Mouse (Mus musculus): ENCODE measurements at regions not wholly inside any gene's neighbourhood (a gene's known extent, or its start where the extent isn't known, plus 50 kb on each side); places are given as distances from the start of the nearest gene placed in this dataset.

DNA sequence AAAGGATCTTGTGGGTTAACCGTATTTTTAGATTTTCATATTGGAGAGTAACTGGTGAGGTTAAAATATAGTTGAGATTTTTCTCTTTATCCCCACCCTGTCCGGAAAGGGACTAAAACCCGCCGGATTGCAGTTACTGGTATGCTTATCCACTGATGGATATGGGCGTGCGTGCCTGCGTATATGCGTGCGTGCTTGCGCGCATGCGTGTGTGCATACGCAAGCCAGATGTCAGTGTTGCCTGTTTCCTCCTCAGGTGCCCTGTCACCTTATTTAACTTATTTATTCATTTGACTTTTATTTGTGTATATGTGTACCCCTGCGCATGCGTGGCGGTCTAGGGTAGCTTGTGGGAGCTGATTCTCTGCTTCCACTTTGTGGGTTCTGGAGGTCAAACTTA lies 135.2 kb upstream of the Ubr2 start:
- no peak for TF ChIP-seq GATA4 (IDR thresholded peaks at IDR 0.05; ENCODE audit: insufficient replicate concordance, low read length)

DNA sequence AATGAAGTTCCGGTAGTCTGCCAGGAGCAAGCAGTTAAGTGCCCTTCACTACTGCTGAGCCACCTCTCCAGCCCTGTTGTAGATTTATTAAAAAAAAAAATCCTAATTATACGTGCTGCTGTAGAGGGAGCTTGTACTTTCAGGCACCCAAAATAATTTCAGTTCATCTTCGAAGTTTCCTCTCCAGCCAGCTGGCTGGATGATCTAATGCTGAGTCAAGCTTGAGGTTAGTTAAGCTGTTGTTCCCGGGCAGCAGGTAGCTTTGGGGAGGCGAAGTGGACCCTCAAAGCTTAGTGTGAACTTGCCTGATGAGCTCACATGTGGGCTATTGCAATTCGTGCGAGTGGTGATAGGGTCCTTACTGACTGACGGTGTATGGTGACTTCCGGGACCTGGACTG lies 134.6 kb upstream of the Ubr2 start:
- TF ChIP-seq GATA4 (IDR thresholded peaks at IDR 0.05; ENCODE audit: insufficient replicate concordance, low read length), result no peak

DNA sequence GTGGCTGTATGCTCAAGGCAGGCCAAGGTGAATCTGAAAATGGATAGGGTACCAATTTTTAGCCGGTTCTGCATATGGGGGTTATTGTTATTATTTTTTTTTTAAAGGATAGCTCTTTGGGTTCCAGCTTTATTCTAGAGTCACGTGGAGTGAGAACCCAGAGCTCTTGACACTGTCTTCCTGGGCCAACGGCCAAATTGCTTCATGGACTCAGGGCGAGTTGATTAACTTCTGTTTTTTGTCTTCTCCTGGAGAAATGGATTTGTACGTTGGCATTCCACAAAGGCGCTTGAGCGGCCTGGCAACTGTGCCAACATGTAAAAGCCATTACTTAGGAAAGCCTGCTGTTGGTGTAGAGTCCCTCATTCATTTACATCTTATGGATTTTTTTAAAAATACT lies 134.1 kb upstream of the Ubr2 start:
- no peak for TF ChIP-seq GATA4 (IDR thresholded peaks at IDR 0.05; ENCODE audit: insufficient replicate concordance, low read length)

DNA sequence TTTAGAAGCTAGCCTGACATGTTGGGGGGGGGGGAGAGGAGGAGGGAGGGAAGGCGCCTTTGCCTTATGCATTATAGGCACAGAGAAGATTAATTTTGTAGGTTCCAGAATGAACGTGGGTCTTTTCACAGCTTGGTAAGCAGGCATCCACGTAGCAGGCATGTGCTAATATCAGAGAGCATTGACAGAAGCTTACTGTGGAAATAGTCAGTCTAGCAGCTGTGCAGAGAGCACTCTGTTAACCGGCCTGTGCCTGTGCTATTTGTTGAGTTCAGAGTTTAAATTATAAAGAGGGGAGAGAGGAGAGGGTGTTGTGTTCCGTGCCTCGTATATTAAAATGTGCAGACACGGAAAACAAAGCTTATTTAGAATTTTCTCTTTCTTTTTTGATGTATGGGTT lies 133.5 kb upstream of the Ubr2 start:
- TF ChIP-seq GATA4 (IDR thresholded peaks at IDR 0.05; ENCODE audit: insufficient replicate concordance, low read length), result no peak

DNA sequence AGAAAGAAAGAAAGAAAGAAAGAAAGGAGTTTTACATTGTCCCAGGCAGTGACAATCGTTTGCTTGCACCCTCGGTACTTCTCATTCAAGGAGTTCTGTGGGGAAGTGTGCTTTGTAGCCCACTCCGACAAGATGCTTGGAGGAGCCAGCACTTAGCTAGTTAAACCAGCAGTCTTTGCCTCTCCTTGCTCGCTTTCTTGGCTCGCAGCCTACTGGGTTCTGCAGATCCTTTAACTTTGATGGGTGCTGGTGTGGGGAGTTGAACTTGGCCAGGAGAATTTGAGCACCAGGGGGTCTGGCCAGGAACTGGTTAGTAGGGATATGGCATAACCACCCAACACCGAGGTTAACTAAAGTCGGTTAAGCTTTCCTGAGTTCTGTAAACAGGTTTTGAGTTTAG lies 132.5 kb upstream of the Ubr2 start:
- no peak for TF ChIP-seq GATA4 (IDR thresholded peaks at IDR 0.05; ENCODE audit: insufficient replicate concordance, low read length)

DNA sequence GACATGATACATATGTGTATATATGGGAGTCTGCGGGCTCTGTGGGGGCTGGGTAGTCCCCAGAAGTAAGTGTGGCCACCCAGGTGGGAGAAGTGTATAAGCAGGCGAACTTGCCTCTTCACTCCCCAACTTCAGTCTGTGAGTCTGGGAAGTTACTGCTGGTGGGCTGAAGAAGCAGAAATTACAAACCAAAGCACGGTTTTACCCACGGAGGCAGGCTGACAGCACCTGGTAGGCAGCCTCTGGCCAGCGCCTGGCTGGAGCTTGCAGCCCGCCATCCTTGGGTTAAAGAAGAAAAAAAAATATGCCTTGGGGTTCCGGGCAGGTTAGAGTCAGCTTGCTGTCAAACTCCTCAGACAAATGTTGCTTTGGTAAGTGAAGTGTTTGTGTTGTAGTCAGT lies 131.9 kb upstream of the Ubr2 start:
- TF ChIP-seq GATA4 (IDR thresholded peaks at IDR 0.05; ENCODE audit: insufficient replicate concordance, low read length), result no peak

DNA sequence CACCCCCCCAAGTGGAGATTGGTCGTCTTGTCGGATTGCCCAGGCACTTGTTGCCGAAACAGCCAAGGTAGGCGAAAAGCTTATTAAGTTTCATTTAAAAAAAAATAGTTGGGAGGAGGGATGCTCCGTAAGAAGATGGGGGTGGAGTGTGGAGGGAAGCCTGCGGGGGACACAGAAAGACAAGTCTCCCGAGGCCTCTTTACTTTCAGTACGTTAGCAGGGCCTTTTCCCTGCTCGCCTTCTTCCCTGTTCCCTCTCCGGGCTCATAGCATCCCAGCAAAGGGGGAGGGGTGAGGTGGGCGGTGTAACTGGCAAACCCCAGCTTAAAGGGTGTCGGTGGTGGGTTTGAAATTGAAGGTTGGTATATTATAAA lies 131.5 kb upstream of the Ubr2 start:
- no peak for TF ChIP-seq GATA4 (IDR thresholded peaks at IDR 0.05; ENCODE audit: insufficient replicate concordance, low read length)

DNA sequence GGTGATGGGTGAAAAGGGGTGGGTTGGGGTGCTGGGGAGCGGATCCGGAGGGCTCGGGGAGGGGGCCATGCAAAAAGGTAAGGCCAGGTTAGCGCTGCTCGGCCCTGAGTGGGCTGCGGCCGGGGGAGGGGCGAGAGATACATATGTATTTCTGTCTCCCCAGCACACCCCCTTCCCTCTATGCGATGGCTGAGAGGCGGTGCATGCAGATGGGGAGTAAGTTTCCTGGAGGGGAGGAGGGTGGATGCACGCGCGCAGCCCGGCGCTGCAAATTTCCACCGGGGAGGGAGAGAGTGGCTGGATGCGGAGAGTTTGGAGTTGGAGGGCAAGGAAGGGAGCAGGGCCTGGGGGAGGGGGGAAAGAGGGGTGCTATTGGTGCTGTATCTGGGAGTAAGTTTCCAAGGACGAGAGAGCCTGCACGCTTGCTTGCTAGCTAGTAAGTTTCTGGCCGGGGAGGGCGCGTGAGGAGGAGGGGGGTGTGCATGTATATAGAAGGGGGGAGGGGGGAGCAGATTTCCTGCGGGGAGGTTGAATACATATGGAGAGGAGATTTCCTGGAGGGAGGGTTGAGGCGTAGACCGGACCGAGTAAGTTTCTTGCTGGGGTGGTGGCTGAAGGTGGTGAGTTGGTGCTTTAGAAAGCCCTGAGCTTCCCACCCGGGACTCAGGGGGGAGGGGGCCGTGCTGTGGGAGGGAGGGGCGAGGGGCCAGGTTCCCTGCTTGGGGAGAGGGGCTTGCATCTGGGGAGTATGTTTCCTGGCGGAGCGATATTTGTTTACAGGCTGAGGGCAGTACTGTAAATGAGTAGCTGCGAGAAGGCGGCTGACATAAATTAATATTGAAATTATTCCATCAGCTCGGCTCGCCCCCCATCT lies 130.8 kb upstream of the Ubr2 start:
- no peak for TF ChIP-seq GATA4 (IDR thresholded peaks at IDR 0.05; ENCODE audit: insufficient replicate concordance, low read length)

DNA sequence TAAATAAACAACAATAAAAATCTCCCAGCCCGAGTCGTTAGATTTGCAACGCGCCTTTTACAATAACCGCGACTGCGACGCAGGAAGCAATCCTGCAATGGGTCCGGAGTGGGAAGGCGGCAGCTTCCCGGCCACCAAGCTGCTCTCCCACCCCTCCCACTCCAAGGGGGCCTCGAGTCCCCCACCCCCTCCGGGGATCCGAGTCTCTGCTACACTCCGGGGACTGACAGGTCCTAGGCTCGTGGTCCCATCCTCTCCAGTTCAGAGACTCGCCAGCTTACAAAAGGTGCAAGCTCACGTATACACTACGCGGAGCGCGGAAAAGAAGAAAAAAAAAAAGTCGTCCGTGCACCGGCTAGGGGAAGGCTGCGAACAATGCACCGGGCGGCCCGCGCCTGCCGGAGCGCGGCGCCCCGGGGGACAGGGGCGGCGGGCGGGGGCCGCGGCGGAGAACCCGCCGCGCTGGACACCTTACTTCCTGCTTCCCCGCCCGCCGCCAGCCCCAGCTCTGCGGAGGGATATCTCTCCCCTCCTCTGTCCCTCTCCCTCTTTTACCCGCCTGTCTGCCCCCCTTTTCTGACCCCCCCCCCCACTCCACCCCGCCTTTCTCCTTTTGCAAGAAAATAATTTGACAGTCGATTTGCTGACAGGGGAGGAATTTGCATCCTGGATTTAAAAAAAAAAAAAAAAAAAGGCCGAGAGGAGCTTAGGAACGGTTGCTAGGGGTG lies 130.0 kb upstream of the Ubr2 start:
- no peak for TF ChIP-seq GATA4 (IDR thresholded peaks at IDR 0.05; ENCODE audit: insufficient replicate concordance, low read length)

DNA sequence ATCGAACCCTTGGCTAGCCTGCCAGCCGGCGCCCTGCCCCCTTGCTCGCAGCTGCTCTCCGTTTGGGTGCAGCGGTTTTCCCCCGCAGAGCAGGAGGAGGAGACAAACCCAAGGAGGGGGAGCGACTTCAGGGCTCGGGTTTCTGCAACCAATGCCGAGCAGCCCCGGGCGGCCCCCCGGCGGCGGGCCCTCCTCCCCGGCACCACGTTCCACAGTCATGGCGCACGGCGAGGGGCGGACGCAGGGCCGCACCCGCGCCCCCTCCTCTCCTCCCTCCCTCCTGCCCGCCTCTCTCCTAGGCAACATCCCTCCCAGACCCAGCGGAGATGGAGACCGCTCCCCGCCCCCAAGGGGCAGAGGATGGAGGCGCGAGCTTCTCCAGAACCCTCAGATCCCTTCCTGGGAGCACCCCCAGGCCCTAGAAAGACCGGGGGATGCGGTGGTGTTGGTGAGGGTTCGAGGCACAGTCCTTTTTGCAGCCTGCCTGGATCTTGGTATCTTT lies 129.4 kb upstream of the Ubr2 start:
- no peak; the same call in 1 of the 2 replicates for TF ChIP-seq GATA4 (IDR thresholded peaks at IDR 0.05; ENCODE audit: insufficient replicate concordance, low read length)

DNA sequence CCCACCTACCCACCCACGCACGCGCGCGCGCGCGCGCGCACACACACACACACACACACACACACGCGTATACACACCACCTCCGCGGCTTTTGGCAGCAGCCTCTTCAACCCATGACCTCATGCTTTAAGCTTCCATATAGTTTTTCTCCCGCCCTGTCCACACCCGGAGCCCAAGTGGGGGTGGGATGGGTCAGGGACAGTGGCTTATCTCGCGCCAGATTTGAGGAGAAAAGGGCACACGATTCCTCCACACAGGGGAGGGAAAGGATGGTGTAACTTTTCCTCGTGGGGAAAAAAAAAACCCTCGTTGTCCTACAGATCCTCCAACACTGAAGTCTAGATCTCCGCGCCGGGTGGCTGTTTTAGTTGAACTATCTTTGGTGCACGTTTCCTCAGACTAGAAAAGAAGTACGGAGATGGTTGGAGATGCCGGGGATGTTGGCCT lies 128.8 kb upstream of the Ubr2 start:
- TF ChIP-seq GATA4 (IDR thresholded peaks at IDR 0.05; ENCODE audit: insufficient replicate concordance, low read length), result no peak

DNA sequence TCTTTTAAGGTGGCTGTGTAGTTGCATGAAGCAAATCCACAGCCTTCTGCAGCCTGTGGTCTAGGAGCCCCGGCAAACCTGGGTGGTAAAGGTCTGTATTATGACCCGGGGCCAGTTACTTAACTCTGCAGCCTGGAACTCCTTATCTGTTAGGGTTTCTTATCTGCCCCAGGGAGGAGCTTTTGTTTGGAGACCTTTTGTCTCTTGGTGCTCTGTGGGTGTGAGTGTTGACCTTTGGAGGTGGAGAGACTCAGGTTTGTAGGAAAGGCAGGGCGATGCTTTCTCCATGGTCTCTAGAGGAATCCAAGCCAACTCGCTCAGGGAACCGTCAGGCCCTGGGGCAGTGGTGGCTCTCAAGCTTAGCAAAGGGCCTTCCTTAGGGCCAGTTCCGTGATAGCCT lies 127.8 kb upstream of the Ubr2 start:
- TF ChIP-seq GATA4 (IDR thresholded peaks at IDR 0.05; ENCODE audit: insufficient replicate concordance, low read length), result no peak

DNA sequence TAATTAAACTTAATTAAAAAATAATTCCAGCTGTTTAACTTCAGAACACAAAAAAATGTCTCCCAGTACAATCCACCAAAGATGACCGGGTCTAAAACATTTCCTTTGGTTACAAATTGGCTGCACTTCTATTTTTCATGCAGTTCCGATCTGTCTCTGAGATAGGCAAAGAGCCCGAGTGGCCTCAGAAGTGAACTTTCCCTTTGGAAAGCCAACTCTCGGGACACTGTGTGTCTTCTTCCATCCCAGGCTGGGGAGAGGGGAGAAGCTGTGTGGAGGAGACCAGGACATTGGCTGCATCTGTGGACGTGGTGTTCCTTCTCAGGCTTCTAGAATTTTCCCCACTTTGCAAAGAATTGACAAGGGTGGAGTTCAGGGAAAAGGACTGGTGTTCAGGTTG lies 125.0 kb upstream of the Ubr2 start:
- TF ChIP-seq GATA4 (IDR thresholded peaks at IDR 0.05; ENCODE audit: insufficient replicate concordance, low read length), result no peak

DNA sequence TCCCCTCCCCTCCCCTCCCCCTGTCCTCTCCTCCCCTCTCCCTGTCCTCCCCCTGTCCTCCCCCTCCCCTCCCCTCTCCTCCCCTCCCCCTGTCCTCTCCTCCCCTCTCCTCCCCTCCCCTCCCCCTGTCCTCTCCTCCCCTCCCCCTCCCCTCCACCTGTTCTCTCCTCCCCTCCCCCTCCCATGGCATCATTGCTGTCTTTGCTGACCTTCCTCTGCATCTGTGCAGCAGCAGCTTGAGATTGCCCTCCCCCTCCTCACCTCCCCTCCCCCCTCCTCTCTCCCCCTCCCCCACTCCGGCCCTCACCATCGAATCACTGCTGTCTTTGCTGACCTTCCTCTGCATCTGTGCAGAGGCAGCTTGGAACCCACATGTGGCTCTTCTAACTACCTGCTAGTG lies 123.4 kb upstream of the Ubr2 start:
- TF ChIP-seq GATA4 (IDR thresholded peaks at IDR 0.05; ENCODE audit: insufficient replicate concordance, low read length), result no peak

DNA sequence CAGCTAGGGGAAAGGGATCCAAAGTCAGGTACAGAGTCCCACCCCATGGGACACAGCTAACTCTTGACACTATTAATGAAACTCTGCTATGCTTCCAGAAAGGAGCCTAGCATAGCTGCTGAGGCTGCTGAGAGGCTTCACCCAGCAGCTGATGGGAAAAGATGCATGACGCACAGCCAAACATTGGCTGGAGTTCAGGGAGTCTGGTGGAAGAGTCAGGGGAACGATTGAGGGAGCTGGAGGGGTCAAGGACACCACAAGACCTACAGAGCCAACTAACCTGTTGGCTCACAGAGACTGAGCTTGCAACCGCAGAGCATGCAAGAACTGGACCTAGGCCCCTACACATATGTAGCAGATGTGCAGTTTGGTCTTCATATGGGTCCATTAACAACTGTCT lies 117.2 kb upstream of the Ubr2 start:
- no peak for TF ChIP-seq GATA4 (IDR thresholded peaks at IDR 0.05; ENCODE audit: insufficient replicate concordance, low read length)

DNA sequence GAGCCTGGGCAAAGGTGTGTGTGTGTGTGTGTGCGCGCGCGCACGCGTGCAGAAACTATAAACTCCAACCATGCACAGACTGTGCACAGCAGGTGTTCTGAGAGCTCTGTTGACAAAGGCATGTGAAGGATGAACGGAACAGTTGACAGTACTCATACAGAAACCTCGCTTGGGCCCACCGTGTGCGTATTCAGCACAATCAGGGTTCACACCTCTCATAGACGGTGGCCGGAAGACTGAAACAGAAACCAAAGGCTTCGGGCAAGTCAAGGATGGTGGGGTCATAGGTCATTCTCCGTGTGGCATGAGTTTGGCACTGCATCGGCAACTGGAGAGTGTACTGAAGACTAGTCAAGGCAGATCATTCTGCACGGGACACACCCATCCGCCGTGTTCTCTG lies 113.2 kb upstream of the Ubr2 start:
- no peak for TF ChIP-seq GATA4 (IDR thresholded peaks at IDR 0.05; ENCODE audit: insufficient replicate concordance, low read length)

All from liver, adult (tissue).